Comparison of ENCODE assay signal across 29 mouse cellular contexts in genomic region chr5:101767486-101767885, GRCm38 (mm10). TPM values are rescaled to one million over a fixed set of nuclear protein-coding genes. Genes with fewer than 3 reads are reported as not detected.
DNase-seq lines count a peak whose midpoint lies in the region; ATAC-seq and TF ChIP-seq lines count a peak whose summit lies in the region.
"Had no signal": no experiment of that assay in that cellular context is flagged by ENCODE, and none has a peak within 500 bp of the region (broad histone marks: within the 10 kb centered on the region; RNA-seq: fewer than 3 reads in every experiment).

No protein-coding gene starts in this region.

- no peak; the same call in 1 of the 2 replicates for TF ChIP-seq EP300 in lung, postnatal 0 days (IDR thresholded peaks at IDR 0.05)

- H3K9me3 ChIP-seq in lung, postnatal 0 days (ENCODE audit: low read length) = no peaks in the 10 kb centered on the region
- no peaks in the 10 kb centered on the region for H3K9me3 ChIP-seq in intestine, embryonic 15.5 days
- H3K9me3 ChIP-seq: forebrain, embryonic 13.5 days; heart, embryonic 10.5 days; heart, embryonic 15.5 days; hindbrain, embryonic 12.5 days; kidney, embryonic 15.5 days; liver, embryonic 13.5 days; midbrain, embryonic 15.5 days had no signal

- H3K27me3 ChIP-seq in lung, postnatal 0 days (replicated peaks; ENCODE audit: insufficient read depth, low read length) = no peaks in the 10 kb centered on the region; the same call in 1 of the 2 replicates
- peaks cover 8% of the 10 kb centered on the region; the same call in 1 of the 2 replicates for H3K27me3 ChIP-seq in intestine, embryonic 15.5 days (replicated peaks)
- H3K27me3 ChIP-seq: CH12.LX had no signal

- DNase-seq in lung, postnatal 0 days (ENCODE audit: low spot score) = peak; percentile 71
- DNase-seq in lung, adult 2 months = no peak
- peak; percentile 35 for DNase-seq in ZHBTc4 (ENCODE audit: low read depth, low spot score)
- DNase-seq in cerebellum, postnatal 10 days = no peak
- no peak for DNase-seq in adrenal gland, adult 2 months
- DNase-seq: adrenal gland, postnatal 25 days; cerebellum, adult 11-12 months; cerebellum, postnatal 14 days; gastrocnemius, postnatal 10 days; heart, postnatal 36 days; kidney, adult 18-20 months; kidney, postnatal 25 days; liver, embryonic 13.5 days; lung, embryonic 14.5 days; right cerebral cortex, postnatal 25 days; spleen, adult 18-20 months; thymus, postnatal 4 days had no signal

- peak overlapping the region; percentile 55 for H3K27ac ChIP-seq in lung, postnatal 0 days (ENCODE audit: low read length)
- 0 out of 2 replicates have a peak overlapping the region, but pooled peaks have one; percentile 3 for H3K27ac ChIP-seq in intestine, embryonic 15.5 days
- H3K27ac ChIP-seq: forebrain, embryonic 13.5 days; heart, embryonic 10.5 days; heart, embryonic 15.5 days; hindbrain, embryonic 12.5 days; hindbrain, postnatal 0 days; kidney, embryonic 15.5 days; left cerebral cortex, adult 2 months; liver, embryonic 13.5 days; midbrain, embryonic 15.5 days had no signal

- H3K4me1 ChIP-seq in lung, postnatal 0 days (ENCODE audit: insufficient read depth, low read depth, low read length) = no peaks in the 10 kb centered on the region
- peaks cover 2% of the 10 kb centered on the region; the same call in 1 of the 2 replicates for H3K4me1 ChIP-seq in lung, adult 2 months (ENCODE audit: control insufficient read depth, insufficient read depth, low read length)
- peaks cover 7% of the 10 kb centered on the region for H3K4me1 ChIP-seq in intestine, embryonic 15.5 days (replicated peaks)

- TF ChIP-seq POLR2A in lung, adult 2 months (IDR thresholded peaks at IDR 0.05; ENCODE audit: borderline replicate concordance, extremely low read depth, low read depth, low read length) = no peak

- no peak overlapping the region for H3K9ac ChIP-seq in lung, postnatal 0 days (replicated peaks; ENCODE audit: low read depth)
- no peak overlapping the region for H3K9ac ChIP-seq in intestine, embryonic 15.5 days
- H3K9ac ChIP-seq: forebrain, embryonic 13.5 days; heart, embryonic 15.5 days; hindbrain, embryonic 12.5 days; kidney, embryonic 15.5 days; liver, embryonic 13.5 days; lung, embryonic 14.5 days; midbrain, embryonic 15.5 days had no signal

- no peak overlapping the region; the same call in 1 of the 2 replicates for H3K4me2 ChIP-seq in lung, postnatal 0 days (replicated peaks; ENCODE audit: low read depth, low read length)
- peak overlapping the region; percentile 9; the same call in 1 of the 2 replicates for H3K4me2 ChIP-seq in intestine, embryonic 15.5 days (replicated peaks)
- H3K4me2 ChIP-seq: forebrain, embryonic 13.5 days; heart, embryonic 15.5 days; hindbrain, embryonic 12.5 days; liver, embryonic 13.5 days; lung, embryonic 14.5 days had no signal

- 52% methylated on average over 6 of the region's 6 CpGs for WGBS in lung, postnatal 0 days
- 62% methylated on average over 6 of the region's 6 CpGs for WGBS in lung, adult 2 months
- 82% methylated on average over 6 of the region's 6 CpGs for WGBS in intestine, embryonic 15.5 days

- no peak for TF ChIP-seq CTCF in lung, postnatal 0 days (IDR thresholded peaks at IDR 0.05)
- no peak for TF ChIP-seq CTCF in lung, adult 2 months (IDR thresholded peaks at IDR 0.05; ENCODE audit: insufficient read depth, low read length)

- peak; percentile 5; the same call in 1 of the 2 replicates for ATAC-seq in lung, postnatal 0 days
- no peak for ATAC-seq in intestine, embryonic 15.5 days
- ATAC-seq: forebrain, embryonic 13.5 days; hindbrain, postnatal 0 days; midbrain, embryonic 15.5 days had no signal

- H3K4me3 ChIP-seq in lung, postnatal 0 days (ENCODE audit: low read depth, low read length) = no peak overlapping the region
- no peak overlapping the region for H3K4me3 ChIP-seq in lung, adult 2 months (replicated peaks; ENCODE audit: extremely low read depth, low read depth, low read length)
- H3K4me3 ChIP-seq in intestine, embryonic 15.5 days (replicated peaks) = no peak overlapping the region
- H3K4me3 ChIP-seq: forebrain, embryonic 13.5 days; heart, embryonic 10.5 days; hindbrain, embryonic 12.5 days; kidney, embryonic 15.5 days; liver, embryonic 13.5 days; midbrain, embryonic 15.5 days had no signal

- H3K36me3 ChIP-seq in lung, postnatal 0 days (ENCODE audit: insufficient read depth, low read length) = no peaks in the 10 kb centered on the region
- H3K36me3 ChIP-seq in intestine, embryonic 15.5 days = no peaks in the 10 kb centered on the region
- H3K36me3 ChIP-seq: G1E; heart, embryonic 10.5 days; heart, embryonic 15.5 days; hindbrain, embryonic 12.5 days; kidney, embryonic 15.5 days; liver, embryonic 13.5 days; midbrain, embryonic 15.5 days had no signal

RNA-seq across cellular contexts. Expression of gene Cds1, which starts 2.6 kb away (rescaled TPM):
- 24.0 and 32.4 TPM in 2 replicates for polyA plus RNA-seq in lung, postnatal 0 days (2015; fragmentation: Nextera tagmentation; extraction: Ambion mirVana)
- 23.6 TPM in 2 replicates for polyA plus RNA-seq in lung, adult 2 months (2012; rRNA removed)
- polyA plus RNA-seq in intestine, embryonic 15.5 days (2015; fragmentation: Nextera tagmentation; extraction: Ambion mirVana) = 15.9 and 19.2 TPM in 2 replicates
- 1 to 10 TPM; 6.6 to 8.6 TPM for total RNA-seq in adrenal gland, adult 2 months (2021)
- 4.3 and 6.2 TPM in 2 replicates for polyA plus RNA-seq in adrenal gland, adult 2 months (2012; rRNA removed)
- total RNA-seq: CH12.LX, G1E had no signal
- polyA plus RNA-seq: C2C12, G1E had no signal

Comparison
In these comparisons a context has a peak if more than half of its experiments do, and no peak if none do; other contexts are left out.
1. DNase-seq: peak in lung, postnatal 0 days (single experiment) and ZHBTc4 (single experiment); none in lung, adult 2 months (single experiment), cerebellum, postnatal 10 days (0 of 2) and adrenal gland, adult 2 months (single experiment).